Mouse (Mus musculus) CH12F3 (cell line): Measurements from ENCODE around the gene Rcan1.

Experiments used
- in situ Hi-C: fragments of 300-500 bp; cut with MboI; formaldehyde crosslinking; loops from 2 replicates; pipeline ENCODE4 v1.14.3; 2020; ENCODE audit warnings: low sequenced_read_pairs

The Rcan1 gene

GRCm38 (mm10) chr16:92407883-92408282 is 62.8 kb downstream of the Rcan1 start:
- in situ Hi-C loops: no loop called here

DNA sequence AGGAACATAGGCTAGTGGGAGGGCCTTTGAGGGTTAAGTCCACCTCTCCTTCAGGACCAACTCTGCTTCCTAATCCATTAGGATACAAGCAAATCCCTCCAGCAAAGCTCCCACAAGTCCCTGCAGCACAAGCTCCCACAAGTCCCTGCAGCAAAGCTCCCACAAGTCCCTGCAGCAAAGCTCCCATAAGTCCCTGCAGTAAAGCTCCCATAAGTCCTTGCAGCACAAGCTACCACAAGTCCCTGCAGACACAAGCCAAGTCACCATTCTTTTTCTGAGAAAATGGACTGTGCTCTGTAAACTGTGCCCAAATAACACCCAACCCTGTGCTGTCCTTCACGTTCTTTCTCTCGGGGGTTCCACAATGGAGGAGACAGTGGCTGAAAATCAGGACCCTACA is 66.5 kb downstream of the Rcan1 start:
- in situ Hi-C loops: no loop called here

DNA sequence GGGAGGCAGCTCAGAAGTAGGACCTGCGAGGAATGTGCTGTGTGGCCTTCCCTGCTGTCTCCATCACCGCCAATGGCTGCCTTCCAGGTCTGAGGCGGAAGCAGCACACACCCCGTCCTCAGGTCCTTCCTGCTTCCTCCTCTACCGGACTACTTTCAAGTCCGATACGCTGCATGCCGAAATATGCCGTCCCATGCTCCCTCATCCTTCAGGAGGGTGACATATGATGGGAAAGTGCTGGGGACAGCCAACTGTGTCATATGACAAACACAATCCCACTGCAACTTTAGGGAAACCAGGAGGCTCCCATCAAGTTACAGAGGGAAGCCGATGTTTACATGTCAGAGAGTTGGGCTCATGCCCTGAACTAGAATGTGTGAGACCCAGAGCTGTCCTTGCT is 67.6 kb downstream of the Rcan1 start:
- in situ Hi-C loops: no loop called here

DNA sequence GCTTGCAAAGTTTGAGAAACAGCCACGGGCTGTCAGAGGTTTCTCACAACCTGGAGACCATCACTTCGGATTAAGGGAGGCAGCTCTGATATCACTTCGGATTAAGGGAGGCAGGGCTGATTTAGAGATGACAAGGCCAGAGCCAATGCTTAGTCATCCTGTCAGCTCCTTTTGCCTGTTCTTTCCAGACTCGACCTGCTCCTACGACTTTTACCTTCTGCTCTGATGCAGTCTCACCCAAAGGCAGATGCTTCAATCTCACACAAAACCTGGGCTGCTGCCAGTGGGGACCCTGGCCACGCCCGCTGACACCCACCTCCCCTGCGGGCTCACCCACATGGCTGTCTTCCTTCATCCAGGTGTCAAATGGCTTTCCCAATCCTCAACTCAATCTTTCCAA is 68.5 kb downstream of the Rcan1 start:
- in situ Hi-C loops: no loop called here

GRCm38 (mm10) chr16:92401206-92401605 is 69.5 kb downstream of the Rcan1 start:
- in situ Hi-C loops: no loop called here

- in situ Hi-C loops: loop anchor here (5.0 kb wide), 1 partner anchor 53 kb away; no protein-coding TSS in a partner anchor
Measured at GRCm38 (mm10) chr16:92399490-92400458, 70.9 kb downstream of the Rcan1 start.

DNA sequence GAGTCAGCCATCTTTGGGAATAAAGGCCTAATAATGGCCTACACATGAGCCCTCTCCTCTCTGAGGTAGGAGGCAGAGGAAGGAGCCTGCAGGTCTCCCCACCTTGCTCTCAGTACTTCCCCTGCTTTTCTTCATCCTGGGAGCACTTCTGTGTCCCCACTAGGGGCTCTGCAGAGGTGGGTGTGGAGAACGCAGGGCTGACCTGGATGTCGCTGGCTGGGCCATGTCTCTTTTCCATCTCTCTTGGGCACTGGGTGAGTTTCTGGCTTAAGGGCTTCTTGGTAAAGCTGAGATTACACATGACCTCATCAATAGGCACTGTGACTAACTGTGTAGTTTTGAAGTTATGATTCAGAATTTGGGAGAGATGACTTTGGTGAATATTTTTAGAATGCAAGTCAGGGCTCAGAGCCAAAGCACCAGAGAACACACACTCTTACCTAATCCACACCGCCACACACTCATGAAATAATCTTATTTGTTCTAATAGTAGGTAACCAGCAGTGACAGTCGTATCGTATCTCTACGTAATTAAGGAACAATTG is 72.0 kb downstream of the Rcan1 start:
- in situ Hi-C loops: loop anchor here (5.0 kb wide), 1 partner anchor 54 kb away; no protein-coding TSS in a partner anchor

- in situ Hi-C loops: loop anchor here (5.0 kb wide), 1 partner anchor 54 kb away; no protein-coding TSS in a partner anchor
Measured at GRCm38 (mm10) chr16:92397745-92398573, 72.7 kb downstream of the Rcan1 start.

GRCm38 (mm10) chr16:92393732-92394131 is 76.9 kb downstream of the Rcan1 start:
- in situ Hi-C loops: no loop called here

- in situ Hi-C loops: no loop called here
Measured at GRCm38 (mm10) chr16:92387692-92388091, 83.0 kb downstream of the Rcan1 start.

GRCm38 (mm10) chr16:92385062-92385461 is 85.6 kb downstream of the Rcan1 start:
- in situ Hi-C loops: no loop called here

GRCm38 (mm10) chr16:92383412-92383811 is 87.3 kb downstream of the Rcan1 start:
- in situ Hi-C loops: no loop called here

GRCm38 (mm10) chr16:92382508-92382907 is 88.2 kb downstream of the Rcan1 start:
- in situ Hi-C loops: no loop called here

DNA sequence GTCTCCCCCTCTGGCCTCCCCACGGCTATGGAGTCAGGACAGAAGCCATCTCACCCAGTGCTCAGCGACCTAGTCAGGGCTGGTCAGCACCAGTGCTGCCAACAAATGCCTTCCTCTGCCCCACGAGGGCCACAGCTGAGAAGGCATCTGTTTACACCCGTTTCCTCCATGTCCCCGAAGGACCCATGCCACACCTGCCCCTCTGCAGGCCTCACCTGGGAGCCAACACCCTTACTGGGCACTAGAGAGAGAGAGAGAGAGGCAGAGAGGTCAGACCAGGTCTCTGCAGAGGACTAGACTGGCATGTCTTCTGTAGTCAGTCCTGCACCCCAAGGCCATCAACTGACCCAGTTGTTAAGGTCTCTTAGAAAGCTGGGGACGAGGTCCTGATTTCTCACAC is 89.6 kb downstream of the Rcan1 start:
- in situ Hi-C loops: no loop called here

DNA sequence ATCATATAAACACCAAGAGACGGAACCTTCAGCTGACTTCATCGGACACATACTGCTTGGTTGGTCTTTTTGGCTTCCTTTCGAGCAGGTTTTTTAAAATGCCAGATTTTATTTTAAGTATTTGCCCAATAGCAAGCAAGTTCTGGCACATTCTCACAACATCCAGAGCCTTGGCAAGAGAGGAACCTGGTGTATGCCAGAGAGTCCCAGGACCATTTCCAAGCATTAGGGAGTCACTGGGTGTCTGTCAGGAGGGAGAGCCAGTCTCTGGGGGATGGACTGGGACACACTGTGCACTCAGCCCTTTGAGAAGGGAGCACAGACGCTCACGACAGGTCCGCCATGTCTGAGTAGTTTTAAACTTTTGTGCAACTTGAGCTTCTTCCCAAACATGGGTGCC is 93.7 kb downstream of the Rcan1 start:
- in situ Hi-C loops: no loop called here

DNA sequence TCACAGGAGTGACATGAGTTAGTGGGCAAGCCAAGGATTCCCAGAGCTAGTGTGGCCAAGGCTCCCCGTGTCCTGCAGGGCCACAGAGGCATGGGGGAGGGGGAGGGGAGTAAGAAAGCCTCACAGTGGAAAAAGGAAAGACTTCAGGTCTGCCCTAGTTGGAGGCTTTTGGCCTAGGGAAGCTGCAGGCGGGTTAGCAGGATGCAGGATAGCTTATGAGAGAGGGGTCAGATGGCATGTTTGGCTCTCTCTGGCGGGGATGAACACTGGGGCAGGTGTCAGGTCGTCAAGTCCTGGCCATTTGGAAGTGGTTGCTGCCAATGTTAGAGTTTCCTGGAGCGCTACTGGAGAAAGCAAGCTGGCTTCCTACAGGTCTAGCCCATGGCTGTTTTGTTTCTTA is 99.0 kb downstream of the Rcan1 start:
- in situ Hi-C loops: no loop called here

DNA sequence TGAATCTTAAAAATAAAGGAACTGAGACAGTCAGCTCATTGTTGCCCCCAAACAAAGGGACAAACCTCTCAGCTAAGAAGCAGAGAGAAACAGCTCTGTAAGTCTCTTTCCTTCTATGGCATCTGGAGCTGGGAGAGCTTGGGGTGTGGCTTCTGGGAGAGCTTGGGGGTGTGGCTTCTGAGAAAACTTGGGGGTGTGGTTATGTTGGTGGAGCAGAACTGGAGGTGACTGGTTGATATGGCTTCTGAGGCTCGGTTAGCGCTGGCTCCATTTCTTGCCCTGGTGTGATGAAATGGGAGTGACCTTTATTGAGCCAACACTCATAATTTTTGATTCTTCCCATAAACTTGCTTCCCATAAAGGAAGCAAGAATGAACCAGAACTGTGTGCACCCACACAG is 101.4 kb downstream of the Rcan1 start:
- in situ Hi-C loops: no loop called here

- in situ Hi-C loops: no loop called here
Measured at GRCm38 (mm10) chr16:92365477-92365876, 105.2 kb downstream of the Rcan1 start.

DNA sequence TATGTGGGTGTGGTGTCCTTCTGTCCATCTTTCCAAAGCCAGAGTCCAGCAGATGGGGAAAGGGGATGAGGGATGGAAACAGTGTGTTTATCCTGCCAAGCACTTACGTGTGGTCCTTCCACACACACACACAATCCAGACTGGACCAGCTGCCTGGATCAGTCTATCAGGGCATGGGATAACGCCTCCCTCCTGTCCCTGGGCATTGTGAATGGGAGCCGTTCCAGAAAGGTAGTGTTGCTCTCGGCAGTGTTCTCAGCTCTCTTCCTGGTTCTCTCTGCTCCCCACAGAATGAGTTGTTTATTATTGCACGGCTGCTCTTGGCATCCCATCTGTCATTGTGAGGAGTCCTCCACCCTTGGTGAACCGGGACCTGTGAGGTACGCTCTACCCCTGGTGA is 110.0 kb downstream of the Rcan1 start:
- in situ Hi-C loops: no loop called here

DNA sequence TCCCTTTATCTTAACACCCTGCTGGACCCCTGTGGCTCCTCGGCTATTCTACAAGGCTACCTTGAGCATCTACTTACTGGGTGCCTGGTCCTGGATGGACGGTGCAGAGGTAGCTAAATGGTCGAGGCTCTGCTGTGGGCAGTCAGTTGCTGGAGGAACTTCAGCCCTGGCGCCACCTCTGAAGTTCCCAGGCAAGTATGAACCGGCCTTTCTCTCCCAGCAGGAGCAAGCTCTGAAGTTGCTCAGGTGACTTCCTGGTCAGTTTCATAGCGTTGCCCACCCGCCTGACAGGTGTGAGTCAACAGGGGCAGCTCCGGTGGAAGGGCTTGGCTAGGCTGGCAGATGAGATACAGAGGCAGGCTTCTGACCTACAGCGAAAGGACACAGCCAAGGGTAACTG is 111.4 kb downstream of the Rcan1 start, which contains the start of gene Kcne1:
TSS of gene Kcne1 (minus strand) at position 240 of the 400 bp plus-strand sequence.
- in situ Hi-C loops: no loop called here

DNA sequence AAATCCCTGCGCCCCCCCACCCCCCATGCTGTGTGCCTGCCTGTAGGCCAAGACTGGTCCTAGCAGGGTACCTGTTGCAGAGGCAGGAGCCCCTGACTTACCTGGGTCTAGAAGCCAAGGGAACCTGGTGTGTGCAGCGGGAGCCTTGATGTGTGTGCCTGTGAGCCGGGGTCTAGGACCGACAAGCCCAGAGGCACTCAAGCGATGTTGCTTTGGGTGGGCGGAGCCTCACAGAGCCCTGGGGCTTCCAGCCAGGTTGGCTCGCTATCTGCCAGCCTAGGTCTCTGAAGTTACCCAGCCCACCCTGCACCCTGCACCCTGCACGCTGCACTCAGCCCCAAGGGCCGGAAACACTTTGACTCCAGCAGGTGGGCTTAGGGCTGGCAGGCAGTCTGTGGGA is 111.9 kb downstream of the Rcan1 start:
- in situ Hi-C loops: no loop called here
